Mouse (Mus musculus): ENCODE results near the gene 1700018F24Rik.
A peak's percentile ranks its signal among the peaks of the same experiment; 100 is the strongest.
"Not testable (repeated sequence)": the region's sequence is repeated elsewhere in the genome, so short reads cannot be mapped to it uniquely, and the experiment has no call there.

Gene 1700018F24Rik

DNA sequence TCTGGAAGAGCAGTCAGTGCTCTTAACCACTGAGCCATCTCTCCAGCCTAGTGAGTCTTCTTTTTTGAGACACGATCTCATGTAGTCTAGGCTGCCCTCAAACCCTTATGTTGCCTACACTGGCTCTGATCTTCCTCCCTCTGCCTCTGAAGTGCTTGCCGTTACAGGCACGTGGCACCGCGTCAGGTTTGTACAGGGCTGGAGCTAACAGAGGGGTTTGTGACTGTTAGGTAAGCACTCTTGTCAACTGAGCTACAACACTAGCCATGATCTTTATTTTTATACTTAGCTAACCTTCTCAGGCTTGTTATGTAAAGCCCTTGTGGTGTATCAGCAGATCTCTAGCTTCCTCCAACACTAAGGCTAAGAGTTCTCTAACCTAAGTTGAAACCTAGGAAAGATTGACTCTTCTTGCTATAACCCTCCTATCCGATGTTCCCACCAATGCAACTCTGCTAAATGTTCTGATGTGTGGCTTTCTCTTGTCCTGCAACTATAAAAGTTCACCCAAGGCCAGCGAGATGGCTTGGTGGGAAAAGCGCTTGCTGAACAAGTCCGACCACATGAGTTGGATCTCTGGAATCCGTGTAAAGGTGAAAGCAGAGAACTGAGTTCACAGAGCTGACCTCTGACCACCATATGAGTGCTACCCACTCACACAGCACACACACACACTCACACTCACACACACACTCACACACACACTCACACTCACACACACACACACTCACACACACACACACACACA is 39.2 kb downstream of the 1700018F24Rik start:
- DNase-seq (ENCODE audit: low spot score in 2 of 2): no peak

DNA sequence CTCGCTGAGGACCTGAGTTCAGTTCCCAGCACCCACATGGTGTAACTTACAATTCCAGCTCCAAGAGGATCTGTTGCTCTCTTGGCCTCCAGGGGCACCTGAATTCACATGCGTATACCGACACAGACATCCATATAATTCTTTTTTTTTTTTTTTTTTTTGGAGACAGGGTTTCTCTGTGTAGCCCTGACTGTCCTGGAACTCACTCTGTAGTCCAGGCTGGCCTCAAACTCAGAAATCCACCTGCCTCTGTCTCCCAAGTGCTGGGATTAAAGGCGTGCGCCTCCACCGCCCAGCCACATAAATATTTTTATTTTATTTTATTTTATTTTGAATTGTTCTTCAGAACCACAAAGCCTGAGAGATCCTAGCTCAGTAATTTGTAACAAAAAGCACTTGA is 40.4 kb downstream of the 1700018F24Rik start:
- not testable (repeated sequence) for DNase-seq (ENCODE audit: low spot score in 2 of 2)

DNA sequence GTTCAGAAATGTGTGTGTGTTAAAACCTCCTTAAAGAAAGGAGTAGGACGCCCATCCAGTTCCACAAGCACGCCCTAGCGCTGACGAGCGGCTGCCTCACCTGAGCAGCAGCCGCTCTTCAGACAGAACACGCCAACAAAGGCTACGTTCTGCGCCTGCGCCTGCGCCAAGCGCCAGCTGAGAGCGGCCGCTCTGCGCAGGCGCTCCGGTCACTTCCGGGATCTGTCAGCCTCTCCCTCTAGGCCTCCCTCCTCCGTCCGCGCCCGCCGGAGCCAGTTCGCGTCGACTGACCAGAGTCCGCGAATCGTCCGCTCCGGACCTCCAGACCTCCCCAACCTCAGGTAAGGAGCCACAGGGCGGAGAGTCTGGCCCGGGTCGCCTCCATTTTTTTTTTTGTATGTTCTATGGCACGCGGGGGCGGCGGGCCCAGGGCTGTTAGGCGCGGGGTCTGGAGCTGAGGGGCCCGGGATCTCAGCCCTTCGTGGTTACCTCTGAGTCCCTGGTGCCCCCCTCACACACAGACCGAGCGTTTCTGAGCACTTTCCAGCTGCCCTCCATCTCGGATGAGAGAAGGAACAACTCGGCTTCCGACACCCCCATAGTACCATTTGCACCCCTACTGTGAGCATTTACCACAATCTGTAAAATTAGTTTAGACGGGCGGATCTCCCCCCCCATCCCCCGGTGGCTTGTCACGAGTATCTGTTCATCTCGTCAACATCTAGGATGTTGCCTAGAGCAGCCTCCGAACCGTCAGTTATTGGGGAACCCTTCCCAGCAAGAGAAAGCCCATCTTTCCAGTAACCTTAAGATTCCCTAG is 41.1 kb downstream of the 1700018F24Rik start, which contains the start of the genes Arpc1a and Kpna7:
TSS of gene Arpc1a (plus strand) at position 199 of the 820 bp plus-strand sequence.
TSS of gene Kpna7 (minus strand) at position 399 of the 820 bp plus-strand sequence.
- peak; percentile 76 to 79 for DNase-seq (ENCODE audit: low spot score in 2 of 2)

DNA sequence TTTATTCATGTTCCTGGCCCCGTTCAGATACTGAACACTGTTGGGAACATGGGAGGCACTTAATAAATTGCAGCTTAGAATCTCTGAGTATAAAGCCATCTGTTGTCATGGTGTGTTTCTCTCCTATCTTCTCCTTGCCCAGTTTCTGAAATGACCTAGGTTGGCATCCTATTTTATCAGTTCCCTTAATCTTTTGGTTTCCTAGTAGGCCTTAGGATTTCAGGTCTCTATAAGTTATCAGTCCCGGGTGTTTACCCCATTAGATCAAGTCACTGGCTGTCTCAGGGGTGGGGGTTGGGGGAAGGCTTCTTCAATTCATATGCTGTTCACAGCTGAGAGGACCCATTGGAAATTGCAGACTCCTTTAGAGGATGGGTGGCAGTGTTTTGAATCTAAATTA is 42.0 kb downstream of the 1700018F24Rik start:
- no peak for DNase-seq (ENCODE audit: low spot score in 2 of 2)

DNA sequence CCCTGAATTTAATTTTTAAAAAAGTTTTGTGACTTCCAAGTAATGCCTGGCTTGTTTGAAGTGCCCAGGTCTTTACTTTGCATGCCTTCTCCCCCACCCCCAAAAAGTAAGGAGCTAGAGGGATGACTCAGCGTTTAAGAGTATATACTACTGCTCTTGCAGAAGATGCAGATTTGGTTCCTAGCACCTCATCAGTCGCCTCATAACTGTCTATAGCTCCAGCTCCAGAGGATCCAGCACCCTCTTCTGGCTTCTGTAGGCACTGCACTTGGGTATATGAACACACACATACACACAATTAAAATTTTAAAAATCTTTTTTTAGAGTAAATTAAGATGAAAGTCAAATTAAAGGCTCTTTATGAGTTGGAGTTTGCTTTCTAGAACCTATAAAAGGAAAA is 45.4 kb downstream of the 1700018F24Rik start:
- DNase-seq (ENCODE audit: low spot score in 2 of 2): no peak

DNA sequence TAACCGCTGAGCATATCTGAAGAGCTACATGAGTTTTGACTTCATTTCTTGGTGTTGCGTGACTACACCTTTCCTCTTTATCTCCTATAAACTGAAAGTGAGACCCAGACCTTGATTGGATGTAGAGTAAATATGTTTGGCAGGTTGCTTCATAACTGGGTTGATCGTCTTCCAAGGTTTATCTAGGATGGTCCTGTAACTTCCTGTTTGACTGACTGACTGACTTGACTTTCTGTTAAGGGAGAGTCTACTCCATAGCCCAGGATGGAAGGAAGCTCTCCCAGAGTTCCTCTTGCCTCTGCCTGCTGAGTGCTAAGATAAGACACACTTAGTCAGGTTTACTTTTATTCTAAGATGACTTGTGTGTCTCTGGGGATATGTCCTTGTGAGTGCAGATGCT is 47.1 kb downstream of the 1700018F24Rik start:
- no peak for DNase-seq (ENCODE audit: low spot score in 2 of 2)

Data from frontal cortex, postnatal 14 days (tissue).